Mouse (Mus musculus): Measurements from ENCODE around the gene Arih1. TPM values are rescaled to one million over a fixed set of nuclear protein-coding genes. Genes with fewer than 3 reads are reported as not detected.

Gene Arih1
- polyA plus RNA-seq, 1 experiment from 2014 or later, result 4.1 TPM

DNA sequence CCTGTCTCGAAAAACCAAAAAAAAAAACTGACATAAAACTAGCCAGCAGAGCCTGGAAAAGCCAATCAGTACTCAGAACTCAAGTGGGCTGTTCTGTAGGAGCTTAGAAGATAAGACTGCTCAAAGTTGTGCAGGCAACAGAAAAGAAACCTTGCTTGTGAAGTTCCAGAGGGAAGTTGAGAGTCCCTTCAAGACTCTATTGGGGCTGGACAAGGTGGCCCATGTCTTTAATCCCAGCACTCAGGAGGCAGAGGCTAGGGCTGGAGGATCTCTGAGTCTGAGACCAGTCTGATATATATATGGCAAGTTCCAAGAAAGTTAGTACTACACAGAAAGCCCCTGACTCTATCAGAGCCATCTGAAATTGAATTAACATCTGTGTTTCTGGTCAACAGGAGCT is 28.0 kb downstream of the Arih1 start:
- TF ChIP-seq CTCF (IDR thresholded peaks at IDR 0.05; ENCODE audit: low read depth) (no peak), EP300 (IDR thresholded peaks at IDR 0.05; ENCODE audit: low read depth) (no peak)
- no peak overlapping the region for H3K4me2 ChIP-seq (ENCODE audit: low read depth, low read length)
- no peak overlapping the region for H3K27ac ChIP-seq (ENCODE audit: low read depth)
- ATAC-seq (no peak), DNase-seq (no peak)
- no peak overlapping the region for H3K4me3 ChIP-seq (ENCODE audit: low read depth, low read length)
- whole genome bisulfite sequencing (ENCODE audit: insufficient replicate concordance), result 69% methylated on average over 1 of the region's 1 CpGs
- no peak overlapping the region for H3K9ac ChIP-seq (replicated peaks)
- no peaks in the 10 kb centered on the region for H3K27me3 ChIP-seq (ENCODE audit: insufficient read depth, low read length)
- H3K4me1 ChIP-seq (ENCODE audit: insufficient read depth), result peaks cover 16% of the 10 kb centered on the region
- no peaks in the 10 kb centered on the region for H3K9me3 ChIP-seq (ENCODE audit: low read length)
- H3K36me3 ChIP-seq (replicated peaks; ENCODE audit: insufficient read depth, low read length), result no peaks in the 10 kb centered on the region

DNA sequence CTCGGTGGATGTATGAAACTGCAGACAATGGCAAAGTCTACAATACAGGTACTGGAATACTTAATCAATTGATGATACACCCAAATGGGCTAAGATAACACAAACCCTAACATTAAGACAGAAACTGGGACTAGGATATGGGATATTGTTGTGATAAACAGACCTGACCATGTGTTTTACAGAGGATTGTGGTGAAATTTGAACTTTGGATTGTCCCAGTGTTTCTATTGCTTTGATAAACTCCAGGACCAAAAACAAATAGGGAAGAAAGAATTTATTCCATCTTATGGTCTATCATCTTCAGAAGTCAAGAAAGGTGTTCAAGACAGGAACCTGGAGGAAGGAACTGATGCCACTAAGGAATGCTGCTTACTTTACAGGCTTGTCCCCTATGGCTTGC is 28.7 kb downstream of the Arih1 start:
- H3K36me3 ChIP-seq (replicated peaks; ENCODE audit: insufficient read depth, low read length), result 0 out of 2 replicates have a peak, but pooled peaks cover 4% of the 10 kb centered on the region
- H3K4me2 ChIP-seq (ENCODE audit: low read depth, low read length), result no peak overlapping the region
- H3K27me3 ChIP-seq (ENCODE audit: insufficient read depth, low read length), result no peaks in the 10 kb centered on the region
- H3K4me1 ChIP-seq (ENCODE audit: insufficient read depth), result peaks cover 16% of the 10 kb centered on the region
- no peaks in the 10 kb centered on the region for H3K9me3 ChIP-seq (ENCODE audit: low read length)
- ATAC-seq, result no peak
- no peak overlapping the region for H3K4me3 ChIP-seq (ENCODE audit: low read depth, low read length)
- no peak for TF ChIP-seq CTCF (IDR thresholded peaks at IDR 0.05; ENCODE audit: low read depth)
- no peak for TF ChIP-seq EP300 (IDR thresholded peaks at IDR 0.05; ENCODE audit: low read depth)
- no peak overlapping the region for H3K27ac ChIP-seq (ENCODE audit: low read depth)
- 86% methylated on average over 1 of the region's 1 CpGs for WGBS (ENCODE audit: insufficient replicate concordance)
- no peak for DNase-seq
- H3K9ac ChIP-seq (replicated peaks), result no peak overlapping the region

DNA sequence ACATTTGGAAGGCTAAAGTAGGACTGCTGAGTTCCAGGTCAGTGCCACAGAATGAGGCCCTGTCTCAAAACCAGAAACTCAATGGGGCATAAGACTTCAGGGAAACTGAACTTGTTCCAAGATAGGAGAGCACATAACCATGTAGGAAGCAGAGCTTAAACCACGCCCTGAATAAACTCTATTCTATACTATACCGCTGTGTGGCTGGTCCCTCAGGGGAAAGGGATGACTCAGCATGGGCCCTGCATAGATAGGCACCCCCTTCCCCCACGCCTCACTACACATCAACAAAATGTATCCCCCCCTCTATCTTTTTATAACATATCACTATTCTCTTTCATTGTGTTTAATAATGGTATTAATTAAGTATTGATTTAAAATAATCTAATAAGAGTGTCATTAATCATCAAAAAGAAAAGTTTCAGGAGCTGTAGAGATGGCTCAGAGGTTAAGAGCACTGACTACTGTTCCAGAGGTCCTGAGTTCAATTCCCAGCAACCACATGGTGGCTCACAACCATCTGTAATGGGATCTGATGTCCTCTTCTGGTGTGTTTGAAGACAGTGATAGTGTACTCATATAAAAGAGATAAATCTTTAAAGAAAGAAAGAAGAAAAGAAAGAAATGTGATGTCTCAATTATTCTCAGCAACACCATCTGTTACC is 30.9 kb downstream of the Arih1 start:
- Histone ChIP-seq H3K9me3 (ENCODE audit: low read length) (no peaks in the 10 kb centered on the region), H3K27ac (ENCODE audit: low read depth) (no peak overlapping the region), H3K4me1 (ENCODE audit: insufficient read depth) (peaks cover 16% of the 10 kb centered on the region), H3K9ac (replicated peaks) (no peak overlapping the region), H3K4me3 (ENCODE audit: low read depth, low read length) (no peak overlapping the region), H3K4me2 (ENCODE audit: low read depth, low read length) (no peak overlapping the region), H3K36me3 (replicated peaks; ENCODE audit: insufficient read depth, low read length) (0 out of 2 replicates have a peak, but pooled peaks cover 4% of the 10 kb centered on the region), H3K27me3 (ENCODE audit: insufficient read depth, low read length) (no peaks in the 10 kb centered on the region)
- TF ChIP-seq CTCF (IDR thresholded peaks at IDR 0.05; ENCODE audit: low read depth) (no peak), EP300 (IDR thresholded peaks at IDR 0.05; ENCODE audit: low read depth) (no peak)
- ATAC-seq, result peak; percentile 83
- WGBS (ENCODE audit: insufficient replicate concordance), result 37% methylated on average over 3 of the region's 3 CpGs
- DNase-seq, result peak; percentile 19

DNA sequence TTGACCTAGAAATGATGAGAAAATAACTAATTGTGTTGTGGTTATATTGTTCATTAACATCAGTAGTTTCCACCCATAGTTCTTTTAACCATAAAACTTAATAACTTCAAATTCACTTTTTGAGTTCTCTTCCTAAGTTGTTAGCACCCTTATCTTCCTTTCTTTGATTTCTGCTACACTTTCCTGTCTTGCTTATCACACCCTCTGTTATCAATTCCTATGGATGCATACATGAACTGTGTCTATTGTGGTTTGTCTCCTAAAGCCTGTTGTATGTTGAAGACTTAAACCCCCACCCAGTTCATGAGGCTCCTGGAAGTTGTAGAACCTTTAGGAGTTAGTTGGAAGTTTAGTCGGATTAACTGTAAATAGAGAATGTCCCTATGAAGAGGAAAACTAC is 52.7 kb downstream of the Arih1 start:
- ATAC-seq, result no peak
- H3K36me3 ChIP-seq (replicated peaks; ENCODE audit: insufficient read depth, low read length), result peaks cover 13% of the 10 kb centered on the region
- no peak for TF ChIP-seq CTCF (IDR thresholded peaks at IDR 0.05; ENCODE audit: low read depth)
- no peak for TF ChIP-seq EP300 (IDR thresholded peaks at IDR 0.05; ENCODE audit: low read depth)

DNA sequence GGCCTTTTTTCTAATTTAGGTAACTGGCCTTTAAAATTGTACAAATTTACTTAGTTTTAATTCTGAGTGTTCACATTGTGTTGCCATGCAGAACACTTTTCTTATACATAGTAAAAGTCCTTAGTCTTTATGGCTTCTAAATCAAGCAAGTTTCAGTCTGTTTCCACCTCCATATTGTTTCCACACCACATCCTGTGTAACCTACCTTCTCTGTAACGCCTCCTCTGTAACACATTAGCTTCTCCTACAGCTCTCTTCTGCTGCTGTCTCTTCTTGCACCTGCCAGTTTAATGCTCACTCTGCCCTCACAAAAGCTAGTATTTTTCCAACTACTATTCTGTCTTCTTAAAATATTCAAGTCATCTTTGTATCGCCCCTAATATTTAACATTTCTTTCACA is 54.8 kb downstream of the Arih1 start:
- ATAC-seq, result no peak
- 93% methylated on average over 2 of the region's 2 CpGs for WGBS (ENCODE audit: insufficient replicate concordance)
- no peak for TF ChIP-seq CTCF (IDR thresholded peaks at IDR 0.05; ENCODE audit: low read depth)
- no peak for TF ChIP-seq EP300 (IDR thresholded peaks at IDR 0.05; ENCODE audit: low read depth)
- Histone ChIP-seq H3K27me3 (ENCODE audit: insufficient read depth, low read length) (no peaks in the 10 kb centered on the region), H3K9me3 (ENCODE audit: low read length) (0 out of 2 replicates have a peak, but pooled peaks cover 3% of the 10 kb centered on the region), H3K4me2 (ENCODE audit: low read depth, low read length) (no peak overlapping the region), H3K36me3 (replicated peaks; ENCODE audit: insufficient read depth, low read length) (peaks cover 18% of the 10 kb centered on the region), H3K4me3 (ENCODE audit: low read depth, low read length) (no peak overlapping the region), H3K27ac (ENCODE audit: low read depth) (no peak overlapping the region), H3K4me1 (ENCODE audit: insufficient read depth) (no peaks in the 10 kb centered on the region), H3K9ac (replicated peaks) (no peak overlapping the region)
- no peak for DNase-seq

More for the DNA sequence above, 52.7 kb downstream of the Arih1 start:
- 91% methylated on average over 1 of the region's 1 CpGs for WGBS (ENCODE audit: insufficient replicate concordance)
- Histone ChIP-seq H3K27ac (ENCODE audit: low read depth) (no peak overlapping the region), H3K9ac (replicated peaks) (no peak overlapping the region), H3K9me3 (ENCODE audit: low read length) (no peaks in the 10 kb centered on the region), H3K4me3 (ENCODE audit: low read depth, low read length) (no peak overlapping the region), H3K4me1 (ENCODE audit: insufficient read depth) (no peaks in the 10 kb centered on the region), H3K27me3 (ENCODE audit: insufficient read depth, low read length) (no peaks in the 10 kb centered on the region), H3K4me2 (ENCODE audit: low read depth, low read length) (no peak overlapping the region)
- DNase-seq, result no peak

DNA sequence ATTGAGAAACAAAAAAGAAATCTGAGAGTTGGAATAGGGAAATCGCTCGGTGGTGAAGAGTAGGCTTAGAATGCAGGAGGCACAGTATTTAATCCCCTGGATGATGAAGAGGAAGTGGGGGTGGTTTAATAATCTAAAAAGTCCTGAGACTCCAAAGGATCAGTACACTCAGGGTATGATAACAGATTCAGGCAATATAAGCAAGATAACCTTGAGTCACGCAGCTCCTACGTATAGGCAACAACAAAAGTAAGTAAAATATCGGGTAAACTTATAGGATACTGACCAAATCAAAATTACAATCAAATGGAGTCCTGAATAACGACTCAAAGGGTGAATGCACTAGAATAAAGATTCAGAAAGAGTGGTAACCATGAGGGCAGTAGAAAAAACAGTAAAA is 65.9 kb downstream of the Arih1 start:
- no peak overlapping the region for H3K4me2 ChIP-seq (ENCODE audit: low read depth, low read length)
- no peak for ATAC-seq
- no peaks in the 10 kb centered on the region for H3K9me3 ChIP-seq (ENCODE audit: low read length)
- H3K9ac ChIP-seq (replicated peaks), result no peak overlapping the region
- WGBS (ENCODE audit: insufficient replicate concordance), result 83% methylated on average over 6 of the region's 6 CpGs
- no peaks in the 10 kb centered on the region for H3K27me3 ChIP-seq (ENCODE audit: insufficient read depth, low read length)
- no peak for DNase-seq
- H3K27ac ChIP-seq (ENCODE audit: low read depth), result no peak overlapping the region
- H3K4me3 ChIP-seq (ENCODE audit: low read depth, low read length), result no peak overlapping the region
- no peak for TF ChIP-seq CTCF (IDR thresholded peaks at IDR 0.05; ENCODE audit: low read depth)
- TF ChIP-seq EP300 (IDR thresholded peaks at IDR 0.05; ENCODE audit: low read depth), result no peak
- H3K36me3 ChIP-seq (replicated peaks; ENCODE audit: insufficient read depth, low read length), result peaks cover 10% of the 10 kb centered on the region
- no peaks in the 10 kb centered on the region for H3K4me1 ChIP-seq (ENCODE audit: insufficient read depth)
